Mouse (Mus musculus) right cerebral cortex, postnatal 14 days (tissue): ENCODE measurements around the gene Trnp1.
"Not testable (repeated sequence)": the region's sequence is repeated elsewhere in the genome, so short reads cannot be mapped to it uniquely, and the experiment has no call there.

Source experiments
- DNase-seq: peaks from one replicate; pipeline ENCODE4 v3.0.0; 2022

Gene Trnp1

DNA sequence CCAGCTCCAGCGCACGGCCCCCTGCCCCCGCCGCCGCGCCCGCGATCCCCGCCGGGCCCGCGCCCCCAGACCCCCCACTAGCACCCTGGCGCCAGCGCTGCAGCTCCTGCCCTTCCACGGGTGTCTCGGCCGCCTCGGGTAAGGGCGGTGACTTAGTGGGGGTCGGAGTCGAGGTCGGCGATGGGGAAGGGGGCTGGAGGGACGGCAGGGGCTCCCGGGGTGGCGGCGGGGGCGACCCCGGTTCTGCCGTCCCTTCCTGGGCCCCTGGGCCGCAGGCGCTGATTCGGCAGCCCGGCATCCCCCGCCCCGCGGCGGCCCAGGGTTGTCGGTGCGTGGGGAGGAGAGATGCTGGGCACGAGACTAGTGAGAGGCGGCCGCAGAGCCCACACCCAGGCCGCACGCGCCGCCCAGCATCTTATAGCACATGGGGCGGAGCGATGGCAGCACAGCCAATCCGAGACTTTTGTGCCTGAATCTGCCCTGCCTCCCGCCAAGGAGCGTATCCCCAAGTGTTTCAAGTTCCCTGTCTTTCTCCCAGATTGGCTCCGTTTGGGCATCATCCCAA, at the start of gene Trnp1:
TSS of gene Trnp1 (minus strand) at position 391 of the 565 bp plus-strand sequence.
- peak; percentile 87 for DNase-seq

DNA sequence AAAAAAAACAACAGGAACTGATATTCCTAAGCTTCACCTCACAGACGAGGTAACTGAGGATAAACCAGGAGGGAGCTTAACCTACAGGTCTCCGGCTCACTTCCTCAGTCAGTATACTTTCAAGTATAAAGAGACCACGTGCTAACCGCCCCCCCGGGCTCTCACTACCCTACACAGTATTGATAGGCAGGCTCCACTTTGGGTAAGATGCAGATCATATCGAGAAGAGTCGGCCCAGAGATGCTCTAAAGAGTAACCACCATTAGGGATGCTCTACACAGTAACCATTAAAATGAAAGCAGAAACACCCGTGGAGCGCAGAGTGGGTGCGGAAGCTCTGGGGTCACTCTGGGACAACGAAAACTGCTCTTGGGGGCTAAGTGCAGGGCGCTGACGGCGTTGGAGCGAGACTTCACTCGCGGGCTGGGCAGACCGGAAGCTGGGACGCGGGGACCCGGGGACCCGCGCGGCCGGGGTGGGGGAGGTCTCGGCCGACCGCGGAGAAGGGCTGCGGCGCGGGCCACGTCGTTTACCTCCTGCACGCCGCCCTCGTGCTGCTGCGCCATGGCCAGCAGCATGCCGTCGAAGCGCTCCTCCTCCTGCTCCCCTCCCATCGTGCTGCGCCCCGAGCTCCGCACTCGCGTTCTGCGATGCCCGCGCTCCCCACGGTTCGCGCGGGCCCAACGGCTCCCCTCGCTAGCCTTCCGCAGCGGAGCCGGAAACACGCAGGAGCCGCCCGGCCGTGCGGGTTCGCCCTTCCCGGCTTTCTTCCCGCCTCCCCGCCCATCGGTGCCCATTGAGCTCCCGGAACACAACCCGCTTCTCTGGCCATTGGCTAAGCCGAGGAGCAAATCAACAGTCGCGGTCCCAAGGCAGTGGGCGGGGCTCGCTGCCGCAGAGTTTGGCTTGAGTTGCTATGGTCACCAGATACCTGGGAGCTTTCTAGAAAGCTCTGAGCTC, 47.2 kb upstream of the Trnp1 start, which contains the start of gene Nudc:
TSS of gene Nudc (minus strand) at position 725 of the 960 bp plus-strand sequence.
- DNase-seq: peak; percentile 94

DNA sequence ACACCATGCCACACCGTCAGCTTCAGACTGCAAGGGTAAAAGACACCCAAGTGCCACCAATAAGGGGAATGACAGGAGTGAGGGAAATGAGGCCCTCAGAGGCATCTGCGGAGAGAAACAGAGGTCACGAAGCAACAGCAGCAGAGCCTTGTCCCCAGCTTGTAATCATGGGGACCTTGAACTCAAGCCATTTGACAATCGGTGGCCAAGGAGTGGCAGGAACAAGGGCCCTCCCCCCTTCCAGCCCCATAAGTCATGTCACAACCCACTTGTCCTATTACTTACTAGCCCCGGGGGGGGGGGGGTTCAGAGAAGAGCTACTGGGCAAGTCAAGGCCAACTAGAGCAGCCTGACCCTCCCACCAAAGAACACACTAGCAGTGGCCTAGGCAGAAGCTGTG, 38.3 kb upstream of the Trnp1 start:
- no peak for DNase-seq

DNA sequence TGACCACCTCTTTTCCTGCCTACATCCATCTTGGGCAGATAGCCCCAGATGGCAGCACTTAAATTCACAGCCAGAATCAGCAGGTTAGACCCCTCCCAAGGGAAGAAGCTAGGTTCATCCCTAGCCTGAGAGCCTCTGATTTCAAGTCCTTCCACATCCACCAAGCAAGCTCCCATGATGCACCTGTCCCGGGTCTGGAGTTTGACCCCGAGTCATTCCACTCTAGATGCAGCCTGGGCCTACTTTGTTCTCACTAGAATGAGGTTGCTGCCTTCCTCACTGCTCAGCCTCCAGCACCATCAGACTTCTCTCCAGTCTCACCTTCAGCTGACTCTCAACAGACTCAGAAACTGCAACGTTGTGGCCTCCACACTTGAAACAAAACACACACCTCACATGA, 37.7 kb upstream of the Trnp1 start:
- DNase-seq: no peak

DNA sequence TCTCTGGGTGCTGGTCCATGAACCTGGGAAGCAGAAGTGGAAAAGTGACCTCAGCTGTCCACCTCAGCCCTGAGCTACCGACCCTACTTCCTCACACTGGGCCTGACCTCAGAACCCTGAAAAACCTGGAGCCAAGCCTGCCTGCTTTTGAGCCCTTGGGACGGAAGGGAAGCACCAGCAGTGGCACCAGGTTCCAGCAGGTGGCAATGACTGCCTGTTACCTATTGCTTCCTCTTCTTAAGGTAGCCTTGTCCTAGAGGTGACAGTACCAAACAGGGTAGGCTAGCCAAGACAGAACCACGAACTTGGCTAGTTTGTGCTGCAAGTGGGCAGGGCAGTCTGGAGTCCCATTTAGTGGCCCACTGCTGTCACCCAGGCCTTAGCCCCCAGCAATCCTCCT, 34.4 kb upstream of the Trnp1 start:
- no peak for DNase-seq

DNA sequence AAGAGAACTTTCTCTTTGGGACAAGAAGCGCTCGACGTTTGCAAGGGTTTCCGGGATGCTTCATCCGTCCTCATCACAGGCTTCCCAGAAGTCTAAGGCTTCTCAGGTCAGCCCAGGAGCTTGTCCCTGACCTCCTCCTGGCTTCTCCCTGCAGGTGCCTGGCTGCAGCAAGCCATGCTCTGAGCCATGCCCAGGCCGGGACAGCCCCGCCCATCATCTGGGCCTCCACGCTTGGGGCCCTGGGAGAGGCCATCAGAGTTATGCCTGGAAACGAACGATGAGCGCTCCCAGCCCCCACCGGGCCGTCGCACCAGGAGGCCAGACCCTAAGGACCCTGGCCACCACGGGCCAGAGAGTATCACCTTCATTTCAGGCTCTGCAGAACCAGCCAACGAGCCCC, 29.4 kb upstream of the Trnp1 start:
- DNase-seq: no peak

DNA sequence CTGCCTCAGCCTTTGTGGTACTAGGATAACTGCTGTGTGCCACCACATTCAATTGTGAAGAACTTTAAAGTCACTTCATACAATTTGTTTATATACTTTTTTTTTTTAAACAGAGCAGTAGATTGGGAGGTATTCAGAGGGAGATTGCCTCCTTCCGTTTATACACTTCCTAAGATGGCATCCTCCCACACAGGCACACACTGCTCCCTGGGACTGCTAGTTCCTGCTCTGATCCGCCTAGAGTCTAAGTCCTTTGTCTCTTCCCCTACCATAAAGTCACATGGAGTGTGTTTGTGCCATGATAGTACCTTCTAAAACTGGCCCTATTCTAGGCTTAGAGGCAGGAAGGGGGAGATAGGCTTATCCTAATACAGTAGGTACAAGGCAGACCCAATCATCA, 23.2 kb upstream of the Trnp1 start:
- no peak for DNase-seq

DNA sequence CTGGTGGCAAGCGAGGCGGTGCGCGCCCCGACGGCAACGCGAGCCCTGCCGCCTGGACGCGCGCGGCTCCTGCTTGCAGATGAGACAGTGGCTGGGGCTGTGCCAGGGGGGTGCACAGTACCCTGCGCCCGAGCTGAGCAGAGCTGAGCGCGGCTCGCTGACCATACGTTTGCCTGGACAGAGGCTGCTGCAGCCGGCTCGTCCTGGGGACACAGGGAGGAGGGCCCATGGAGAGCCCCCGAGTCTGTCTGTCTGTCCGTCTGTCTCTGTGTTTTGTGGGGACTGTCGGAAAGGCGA, 21.0 kb upstream of the Trnp1 start:
- no peak for DNase-seq

DNA sequence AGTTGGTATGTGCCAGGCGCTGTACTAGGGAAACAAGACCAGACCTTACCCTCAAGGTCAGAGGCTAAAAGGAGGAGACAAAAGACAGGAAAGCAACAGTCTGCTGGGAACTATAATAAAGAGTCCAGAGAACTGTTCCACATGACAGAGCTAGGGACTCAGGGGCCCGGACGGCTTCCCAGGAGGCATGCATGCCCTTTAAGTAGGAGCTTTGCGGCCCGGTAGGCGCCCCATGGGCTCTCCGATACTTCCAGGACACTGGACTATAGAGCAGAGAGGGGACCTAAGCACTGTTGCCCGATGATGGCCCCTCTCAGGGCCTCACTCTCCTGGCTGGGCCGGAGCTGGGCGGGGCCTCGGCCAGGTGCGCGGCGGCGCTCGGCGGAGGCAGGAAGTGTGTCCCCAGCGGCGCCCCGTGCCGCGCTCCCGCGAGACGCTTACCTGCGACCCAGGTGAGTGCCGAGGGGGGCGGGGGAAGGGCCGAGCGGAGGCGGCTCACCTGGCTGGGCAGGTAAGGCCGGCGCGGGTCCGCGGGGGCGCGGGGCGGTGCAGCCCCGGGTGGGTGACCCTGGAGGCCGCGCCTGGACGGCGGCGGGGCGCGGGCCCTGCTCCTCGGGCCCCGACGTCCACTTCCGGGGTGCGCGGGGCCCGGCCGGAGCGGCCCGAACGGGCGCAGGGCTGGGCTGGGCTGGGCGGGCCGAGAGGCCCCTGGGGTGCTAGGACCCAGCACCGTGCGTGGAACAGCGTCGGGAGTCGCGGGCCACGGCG, 20.4 kb upstream of the Trnp1 start, which contains the start of gene Kdf1:
TSS of gene Kdf1 (plus strand) at position 363 of the 768 bp plus-strand sequence.
- DNase-seq: no peak

DNA sequence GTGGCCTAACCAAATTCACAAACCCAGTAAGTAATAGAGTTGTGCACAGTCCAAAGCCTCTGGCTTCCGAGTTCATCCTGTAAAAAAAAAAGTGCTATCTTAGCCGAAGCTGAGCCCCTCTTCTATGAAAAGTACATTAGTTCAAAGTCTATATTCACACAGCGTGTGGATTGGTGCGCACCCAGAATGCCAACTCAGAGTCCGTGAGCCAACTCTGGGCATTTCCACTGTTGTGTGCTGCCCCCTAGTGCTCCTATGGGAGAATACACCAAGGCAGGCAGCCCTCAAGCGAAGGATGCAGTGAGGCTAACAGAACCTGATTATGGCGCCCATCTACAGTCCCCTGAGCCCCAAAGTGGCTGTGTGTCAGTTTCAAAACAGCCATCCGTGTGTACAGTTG, 14.6 kb upstream of the Trnp1 start:
- DNase-seq: peak; percentile 70

DNA sequence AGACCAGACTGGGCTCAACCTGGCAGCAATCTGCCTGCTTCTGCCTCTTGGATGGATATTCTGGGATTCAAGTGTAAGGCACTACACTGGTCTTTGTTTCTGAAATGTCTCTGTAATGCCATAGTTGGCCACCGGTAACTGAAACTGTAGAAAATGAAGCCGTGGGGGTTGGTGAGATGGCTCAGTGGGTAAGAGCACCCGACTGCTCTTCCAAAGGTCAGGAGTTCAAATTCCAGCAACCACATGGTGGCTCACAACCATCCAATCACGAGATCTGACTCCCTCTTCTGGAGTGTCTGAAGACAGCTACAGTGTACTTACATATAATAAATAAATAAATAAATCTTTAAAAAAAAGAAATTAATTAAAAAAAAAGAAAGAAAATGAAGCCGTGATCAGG, 14.2 kb upstream of the Trnp1 start:
- DNase-seq: not testable (repeated sequence)

DNA sequence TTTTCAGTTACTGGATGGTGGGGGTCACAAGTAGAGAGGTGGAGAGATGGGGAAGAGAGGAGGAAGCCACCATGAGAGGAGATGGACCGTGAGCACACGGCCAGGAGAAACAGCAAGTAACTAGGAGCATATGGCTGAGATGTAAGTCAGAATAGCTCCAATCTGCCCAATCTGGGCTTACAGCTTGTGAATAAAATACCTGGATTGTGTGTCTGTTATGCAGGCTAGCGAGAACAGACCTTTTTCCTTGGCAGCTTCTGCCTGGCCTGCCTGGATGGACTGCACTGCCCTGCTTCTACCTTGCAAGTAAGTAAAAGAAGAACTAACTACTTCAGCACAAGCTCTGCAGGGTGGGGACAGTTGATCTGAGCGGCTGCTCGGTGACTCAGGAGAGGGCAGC, 12.7 kb upstream of the Trnp1 start:
- no peak for DNase-seq

DNA sequence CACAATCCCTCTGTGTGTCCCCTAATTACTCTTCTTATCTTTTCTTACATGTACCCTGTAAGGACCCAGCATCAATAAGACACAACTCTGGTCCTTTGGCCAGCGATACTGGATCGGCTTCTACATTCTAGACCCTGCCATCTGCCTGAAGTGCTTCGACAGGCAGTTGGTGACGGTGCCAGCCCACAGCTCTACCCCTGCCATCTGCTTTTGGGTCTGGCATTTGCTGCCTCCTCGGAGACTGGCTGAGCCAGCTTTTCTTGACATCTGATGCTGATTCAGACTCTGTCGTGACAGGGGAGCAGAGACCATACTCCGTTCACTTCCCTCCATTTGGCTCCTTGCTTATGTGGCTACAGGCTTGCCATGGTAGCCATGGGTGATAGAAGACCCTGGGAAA, 10.6 kb upstream of the Trnp1 start:
- DNase-seq: no peak

DNA sequence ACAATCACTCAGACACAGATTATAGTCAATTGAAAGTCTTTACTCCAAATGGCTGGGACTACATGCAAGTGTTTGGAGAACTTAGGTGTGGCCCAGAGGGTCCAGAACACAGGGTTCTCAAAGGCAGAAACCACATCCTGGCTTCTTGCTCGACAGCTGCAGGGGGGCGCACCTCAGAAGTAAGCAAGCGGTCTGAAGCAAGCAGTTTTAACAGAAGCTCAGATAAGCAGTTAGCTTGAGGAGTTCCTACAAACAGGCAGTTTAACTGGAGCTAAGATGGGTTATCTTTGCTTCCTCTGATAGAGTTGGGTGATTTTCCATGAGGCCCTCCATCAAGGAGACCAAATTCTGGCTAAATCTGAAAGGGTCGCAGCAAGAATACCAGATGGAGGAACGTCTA, 8.2 kb upstream of the Trnp1 start:
- no peak for DNase-seq

DNA sequence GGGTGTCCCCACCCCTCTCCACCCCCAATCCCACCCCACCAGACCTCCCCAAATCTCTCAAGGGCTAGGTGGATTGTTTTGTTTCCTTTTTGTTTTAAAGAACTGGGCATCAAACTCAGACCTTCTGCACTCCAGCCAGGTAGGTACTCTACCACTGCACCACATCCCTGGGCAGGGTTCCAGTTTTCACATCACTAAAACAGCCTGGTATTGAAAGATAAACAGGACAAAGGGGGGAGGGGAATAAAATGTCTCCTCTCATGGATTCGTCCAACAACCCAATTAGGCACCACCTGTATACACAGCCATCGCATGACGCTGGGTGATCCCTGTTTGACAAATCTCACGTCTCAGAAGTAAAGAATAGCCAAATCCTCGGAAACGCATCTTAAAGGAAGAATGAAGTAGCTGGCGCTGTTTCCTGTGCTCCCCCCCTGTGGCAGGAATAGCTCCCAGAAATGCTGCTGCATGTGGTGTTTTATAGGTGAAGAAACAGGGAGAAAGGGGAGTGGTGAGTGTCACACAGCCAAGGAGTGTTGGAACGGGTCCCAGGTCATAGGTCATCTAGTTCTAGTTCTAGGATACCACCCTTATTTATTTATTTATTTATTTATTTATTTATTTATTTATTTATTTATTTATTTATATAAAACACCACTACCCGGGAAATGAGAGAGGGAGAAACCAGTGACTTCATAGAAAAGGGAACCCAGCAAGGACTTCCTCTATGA, 6.6 kb upstream of the Trnp1 start:
- no peak for DNase-seq

DNA sequence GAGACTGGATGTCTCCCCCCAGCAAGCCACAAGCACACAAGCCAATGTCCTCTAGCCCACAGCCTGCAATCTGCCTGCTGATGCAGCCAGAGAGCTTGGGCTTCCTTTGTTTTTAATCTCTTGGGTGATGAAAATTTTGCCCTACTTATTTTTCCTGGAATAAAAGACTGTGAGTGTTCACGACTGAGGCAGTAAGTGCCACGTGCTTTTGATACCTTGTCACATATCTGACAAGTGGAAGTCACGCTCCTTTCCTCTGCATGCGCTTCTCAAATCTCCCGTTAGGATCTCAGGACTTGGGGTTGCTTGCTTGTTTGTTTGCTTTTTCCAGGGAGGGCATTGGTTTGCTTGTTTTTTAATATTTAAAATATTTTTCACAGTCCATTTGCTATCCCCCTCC, 6.0 kb upstream of the Trnp1 start:
- DNase-seq: no peak

DNA sequence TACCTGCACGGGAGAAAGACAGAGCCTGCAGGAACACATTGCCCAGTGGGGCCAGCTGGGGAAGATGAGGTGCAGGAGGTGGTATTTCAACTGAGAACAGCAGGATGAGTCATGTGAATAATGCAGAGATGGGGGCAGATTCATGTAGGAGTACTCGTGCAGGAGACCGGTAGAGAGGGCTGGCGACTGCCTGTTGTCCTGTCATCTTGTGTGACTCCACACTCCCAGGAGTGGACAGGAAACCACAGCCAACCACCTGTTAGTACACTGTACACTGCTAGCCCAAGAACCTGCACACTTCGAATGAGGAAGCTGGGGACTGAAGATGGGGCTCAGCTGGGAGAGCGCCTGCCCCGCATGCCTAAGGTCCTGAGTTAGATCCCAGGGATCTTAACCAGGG, 3.2 kb upstream of the Trnp1 start:
- DNase-seq: no peak

DNA sequence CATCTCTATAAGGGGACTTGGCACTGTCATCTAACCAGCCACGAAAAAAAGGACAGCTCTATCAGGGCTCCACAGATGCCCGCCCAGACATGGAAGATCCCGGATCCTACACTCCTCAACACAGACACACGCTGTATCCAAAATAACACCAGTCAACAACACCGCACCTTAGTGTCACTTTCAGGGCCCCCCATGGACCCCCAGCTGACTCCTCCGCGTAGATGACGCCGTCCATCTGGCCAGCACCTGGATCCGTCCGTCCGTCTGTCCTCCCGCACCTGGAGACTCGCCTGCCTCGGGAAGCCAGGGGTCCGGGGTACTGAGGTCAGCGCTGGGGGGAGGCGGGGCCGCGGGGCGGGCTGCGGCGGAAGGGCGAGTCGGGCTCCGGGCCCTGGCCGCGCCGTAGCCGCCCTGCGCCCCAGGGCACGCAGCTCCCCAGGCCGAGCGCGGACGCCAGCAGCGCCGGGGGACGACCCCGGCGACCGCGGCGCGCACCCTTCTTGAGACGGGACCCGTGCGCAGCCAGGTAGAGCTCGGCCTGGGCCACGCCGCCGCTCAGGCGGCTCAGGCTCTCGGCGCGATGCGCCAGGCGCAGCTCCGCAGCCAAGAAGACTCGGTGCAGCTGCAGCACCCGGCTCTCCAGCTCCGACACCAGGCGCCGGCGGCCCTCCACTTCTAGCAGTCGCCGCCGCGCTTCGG, 740 bp downstream of the Trnp1 start:
- peak; percentile 58 for DNase-seq

DNA sequence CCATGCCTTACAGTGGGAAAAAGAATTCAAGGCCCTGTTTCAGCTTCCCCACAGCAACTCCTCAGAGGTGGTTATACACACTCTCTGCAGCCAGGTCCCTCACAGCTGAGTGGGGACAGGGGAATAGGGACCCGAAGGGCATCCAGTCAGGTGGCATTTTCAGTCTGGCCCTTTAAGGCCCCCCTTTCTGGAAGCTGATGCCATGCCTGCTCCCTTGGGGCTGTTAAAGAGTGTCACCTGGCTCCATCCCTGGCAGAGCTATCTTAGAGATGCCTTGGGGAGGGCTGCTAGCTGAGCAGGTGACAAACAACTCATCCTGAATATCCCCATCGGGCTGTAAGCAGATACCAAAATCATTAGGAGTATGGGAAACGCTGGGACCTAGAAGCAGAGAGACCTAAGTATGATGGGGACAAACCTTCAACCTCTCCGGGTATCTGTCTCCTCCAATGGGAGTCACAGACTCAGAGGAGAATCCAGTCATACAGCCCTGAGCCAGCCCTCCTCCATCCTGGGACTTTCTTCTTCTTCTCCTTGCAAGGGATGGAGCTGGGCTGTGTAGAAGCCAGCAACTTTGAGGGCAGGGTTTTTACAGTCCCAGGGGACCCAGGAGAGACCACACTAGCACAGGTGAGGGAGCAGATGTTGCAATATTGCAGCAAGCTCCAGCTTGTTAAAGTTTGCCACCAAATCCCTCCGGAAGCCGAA, 1.5 kb downstream of the Trnp1 start:
- no peak for DNase-seq

DNA sequence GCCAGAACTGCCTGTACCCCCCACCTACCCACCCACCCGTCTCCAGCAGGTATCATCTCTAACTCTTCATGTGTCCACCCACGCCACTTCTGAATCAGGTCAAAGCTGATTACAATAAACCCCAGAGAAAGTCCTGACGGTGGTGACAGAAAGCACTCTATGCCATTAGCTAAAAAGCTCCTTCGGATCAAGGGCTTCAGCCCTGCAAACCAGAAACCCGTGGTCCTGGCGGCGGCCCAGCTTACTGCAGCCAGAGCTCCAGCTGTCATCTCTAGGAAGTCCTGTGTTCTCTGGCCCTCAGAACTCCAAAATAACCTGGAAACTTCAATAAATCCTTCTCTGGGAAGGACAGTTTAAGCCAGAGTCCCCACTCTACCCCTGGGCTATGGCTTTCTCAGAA, 2.6 kb downstream of the Trnp1 start:
- peak; percentile 57 for DNase-seq

DNA sequence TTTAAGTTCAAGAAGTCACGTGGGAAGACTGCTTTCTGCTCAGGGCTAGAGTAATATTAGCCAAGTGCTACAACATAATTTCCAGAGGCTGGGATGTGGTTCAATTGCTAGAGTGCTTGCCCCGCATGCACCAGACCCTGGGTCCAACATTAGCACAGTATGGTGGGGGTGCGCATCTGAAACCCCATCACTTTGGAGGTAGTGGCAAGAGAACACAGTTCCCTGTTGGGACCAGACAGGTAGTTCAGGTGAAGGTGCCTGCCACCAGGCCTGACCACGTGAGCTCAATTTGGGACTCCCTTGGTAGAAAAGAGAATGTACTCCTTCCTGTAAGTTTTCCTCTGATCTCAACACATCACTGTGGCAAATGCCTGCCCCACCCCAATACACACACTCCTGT, 3.5 kb downstream of the Trnp1 start:
- no peak for DNase-seq

DNA sequence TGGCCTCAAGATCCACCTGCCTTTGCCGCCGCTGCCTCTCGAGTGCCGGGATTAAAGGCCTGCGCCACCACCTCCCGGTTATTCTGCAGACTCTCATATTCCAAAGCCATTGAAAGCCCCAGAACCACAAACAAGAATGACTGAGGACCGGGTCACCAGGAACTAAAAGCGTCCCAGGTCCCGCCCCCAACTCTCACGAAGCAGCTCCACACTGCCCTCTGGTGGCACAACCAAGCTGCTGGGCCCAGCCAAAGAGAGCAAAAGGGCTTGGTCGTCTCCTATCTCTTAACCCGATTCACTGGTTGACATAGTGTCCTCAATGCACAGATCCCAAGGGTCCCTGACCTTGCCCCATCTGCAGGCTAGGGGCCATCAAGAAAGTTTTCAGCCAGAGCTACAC, 3.9 kb downstream of the Trnp1 start:
- DNase-seq: peak; percentile 90
